Mouse (Mus musculus) ovary, postnatal 14 days (tissue): ENCODE data around the gene Actn4.
"Not testable (repeated sequence)": the region's sequence is repeated elsewhere in the genome, so short reads cannot be mapped to it uniquely, and the experiment has no call there.

ENCODE experiments used
- DNase-seq: peaks from one replicate; pipeline ENCODE4 v3.0.0; 2022; ENCODE audit warnings: low spot score

Gene Actn4

GRCm38 (mm10) chr7:28922606-28923005 is 39.5 kb downstream of the Actn4 start:
- DNase-seq = no peak

- no peak for DNase-seq
Measured at GRCm38 (mm10) chr7:28921722-28922465, 40.2 kb downstream of the Actn4 start.

- no peak for DNase-seq
Measured at GRCm38 (mm10) chr7:28921178-28921577, 41.0 kb downstream of the Actn4 start.

DNA sequence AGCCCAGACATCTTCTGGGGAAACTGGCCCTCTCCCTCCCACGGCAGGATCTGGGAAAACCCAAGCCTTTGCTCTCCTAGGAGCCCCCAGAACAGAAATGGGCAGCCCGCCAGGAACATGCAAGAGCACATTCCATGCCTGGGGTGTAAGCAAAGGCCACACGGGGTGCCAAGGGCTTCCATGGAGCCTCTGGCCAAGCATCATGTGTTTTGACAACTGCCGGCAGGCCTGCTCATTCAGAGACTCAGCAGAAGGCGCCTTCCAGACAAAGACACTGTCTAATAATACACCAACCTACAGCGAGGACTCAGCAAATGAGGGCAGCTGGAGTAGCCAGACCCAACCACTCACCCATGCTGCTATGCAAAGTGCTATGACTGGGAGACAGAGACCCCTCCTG is 42.3 kb downstream of the Actn4 start:
- DNase-seq = peak; percentile 65

DNA sequence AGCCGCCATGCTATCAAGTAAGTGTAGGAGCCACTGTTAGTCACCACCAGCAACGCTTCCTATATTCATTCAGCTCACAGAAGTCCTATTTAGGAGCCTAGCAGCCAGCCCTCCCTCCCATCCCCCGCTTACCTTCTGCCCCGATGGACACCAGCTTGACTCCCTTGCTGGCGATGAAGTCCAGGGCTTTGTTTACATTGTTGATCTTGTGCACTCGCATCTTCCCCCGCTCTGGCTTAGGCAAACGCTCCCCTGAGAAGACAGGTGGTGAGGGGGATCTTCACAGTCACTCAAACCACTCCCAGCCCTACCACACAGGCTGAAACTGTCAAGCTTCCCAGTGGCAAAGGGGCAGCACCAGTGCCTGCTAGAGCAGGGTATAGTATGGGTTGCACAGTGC is 43.6 kb downstream of the Actn4 start:
- DNase-seq = no peak

GRCm38 (mm10) chr7:28917503-28918426 is 44.4 kb downstream of the Actn4 start:
- peak; percentile 69 for DNase-seq

- DNase-seq = no peak
Measured at GRCm38 (mm10) chr7:28916491-28916890, 45.6 kb downstream of the Actn4 start.

- DNase-seq = no peak
Measured at GRCm38 (mm10) chr7:28913171-28913570, 49.0 kb downstream of the Actn4 start.

GRCm38 (mm10) chr7:28911632-28912031 is 50.5 kb downstream of the Actn4 start:
- no peak for DNase-seq

DNA sequence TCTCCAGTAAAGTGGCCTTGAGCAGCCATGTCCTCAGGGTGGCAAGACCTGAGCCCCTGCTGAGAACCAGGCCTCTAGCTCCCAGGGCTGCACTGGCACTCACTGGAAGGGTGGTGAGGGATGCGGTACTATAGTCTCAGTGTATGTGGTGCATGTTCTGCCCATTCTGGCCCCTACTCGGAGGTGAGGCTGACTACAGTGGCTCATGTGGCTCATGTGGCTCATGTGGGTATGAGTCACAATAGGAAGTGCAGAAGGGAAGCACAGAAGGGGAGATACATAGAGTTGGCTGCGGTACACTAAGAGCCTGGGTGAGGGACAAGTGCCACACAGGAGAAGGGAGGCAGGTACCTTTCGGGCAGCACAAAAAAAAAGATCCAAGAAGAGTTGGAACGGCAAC is 54.9 kb downstream of the Actn4 start:
- DNase-seq = no peak

DNA sequence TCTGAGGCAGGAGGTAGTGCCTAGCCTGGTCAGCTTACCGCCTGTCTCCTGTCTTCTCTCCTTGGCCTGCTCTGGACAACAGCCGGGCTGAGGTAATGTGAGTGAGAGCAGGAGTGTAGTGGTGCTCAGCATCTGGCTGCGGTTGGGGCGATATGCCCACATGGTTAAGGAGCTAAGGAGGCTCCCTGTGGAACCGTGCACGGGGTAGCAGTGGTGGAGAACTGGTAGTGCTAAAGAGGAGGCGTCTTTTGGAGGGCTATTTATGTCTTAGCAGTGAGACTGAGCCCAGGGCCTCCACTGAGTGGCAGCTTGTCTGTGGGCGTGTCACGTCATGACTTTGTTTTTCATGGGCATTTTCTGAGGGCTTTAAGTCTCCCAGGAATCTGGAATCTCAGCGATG is 58.4 kb downstream of the Actn4 start:
- DNase-seq = no peak

GRCm38 (mm10) chr7:28902809-28903208 is 59.3 kb downstream of the Actn4 start:
- DNase-seq = no peak

GRCm38 (mm10) chr7:28902180-28902579 is 60.0 kb downstream of the Actn4 start:
- no peak for DNase-seq

- no peak for DNase-seq
Measured at GRCm38 (mm10) chr7:28901311-28902125, 60.6 kb downstream of the Actn4 start.

GRCm38 (mm10) chr7:28899972-28900371 is 62.2 kb downstream of the Actn4 start:
- no peak for DNase-seq

GRCm38 (mm10) chr7:28897661-28898060 is 64.5 kb downstream of the Actn4 start:
- no peak for DNase-seq

GRCm38 (mm10) chr7:28894942-28895341 is 67.2 kb downstream of the Actn4 start:
- DNase-seq = no peak

GRCm38 (mm10) chr7:28893643-28894265 is 68.4 kb downstream of the Actn4 start:
- DNase-seq = peak; percentile 46

GRCm38 (mm10) chr7:28892601-28893000 is 69.5 kb downstream of the Actn4 start:
- no peak for DNase-seq

- DNase-seq = no peak
Measured at GRCm38 (mm10) chr7:28888701-28889161, 73.4 kb downstream of the Actn4 start.

- DNase-seq = no peak
Measured at GRCm38 (mm10) chr7:28886486-28886885, 75.7 kb downstream of the Actn4 start.

GRCm38 (mm10) chr7:28883704-28884103 is 78.4 kb downstream of the Actn4 start:
- DNase-seq = not testable (repeated sequence)
